8 mouse cellular contexts compared by ENCODE assay signal in genomic region chrX:13242320-13243096, GRCm38 (mm10). TPM values are rescaled to one million over a fixed set of nuclear protein-coding genes. Genes with fewer than 3 reads are reported as not detected.
A peak's percentile ranks its signal among the peaks of the same experiment; 100 is the strongest.
DNase-seq lines count a peak whose midpoint lies in the region; ATAC-seq lines count a peak whose summit lies in the region.

No protein-coding gene starts in this region.

- H3K4me1 ChIP-seq in forebrain, embryonic 11.5 days (replicated peaks; ENCODE audit: control insufficient read depth, insufficient read depth, low read length) = no peaks in the 10 kb centered on the region; the same call in 1 of the 2 replicates
- peaks cover 8% of the 10 kb centered on the region for H3K4me1 ChIP-seq in heart, embryonic 16.5 days (ENCODE audit: control insufficient read depth, insufficient read depth, low read length)
- H3K4me1 ChIP-seq in liver, embryonic 15.5 days (replicated peaks) = peaks cover 42% of the 10 kb centered on the region
- H3K4me1 ChIP-seq in neural tube, embryonic 12.5 days = 0 out of 2 replicates have a peak, but pooled peaks cover 5% of the 10 kb centered on the region

- H3K4me3 ChIP-seq in forebrain, embryonic 11.5 days (ENCODE audit: low read depth, low read length) = peak overlapping the region; percentile 24
- H3K4me3 ChIP-seq in heart, embryonic 16.5 days (ENCODE audit: low read length) = peak overlapping the region; percentile 48
- peak overlapping the region; percentile 55 for H3K4me3 ChIP-seq in liver, embryonic 15.5 days (replicated peaks)
- peak overlapping the region; percentile 30 for H3K4me3 ChIP-seq in neural tube, embryonic 12.5 days

- 15% methylated on average over 24 of the region's 24 CpGs for WGBS in forebrain, embryonic 11.5 days
- 11% methylated on average over 24 of the region's 24 CpGs for WGBS in heart, embryonic 16.5 days
- WGBS in liver, embryonic 15.5 days (ENCODE audit: insufficient replicate concordance) = 13% methylated on average over 24 of the region's 24 CpGs
- WGBS in neural tube, embryonic 12.5 days = 12% methylated on average over 24 of the region's 24 CpGs

- peaks cover 9% of the 10 kb centered on the region; the same call in 1 of the 2 replicates for H3K27me3 ChIP-seq in forebrain, embryonic 11.5 days (ENCODE audit: control insufficient read depth, insufficient read depth, low read length)
- H3K27me3 ChIP-seq in heart, embryonic 16.5 days (ENCODE audit: control insufficient read depth, insufficient read depth, low read length) = peaks cover 2% of the 10 kb centered on the region; the same call in 1 of the 2 replicates
- no peaks in the 10 kb centered on the region for H3K27me3 ChIP-seq in liver, embryonic 15.5 days
- no peaks in the 10 kb centered on the region for H3K27me3 ChIP-seq in neural tube, embryonic 12.5 days (replicated peaks)

- peak overlapping the region; percentile 56 for H3K4me2 ChIP-seq in forebrain, embryonic 11.5 days (ENCODE audit: low read depth, low read length, severe bottlenecking)
- H3K4me2 ChIP-seq in heart, embryonic 16.5 days (ENCODE audit: low read depth, low read length) = peak overlapping the region; percentile 66
- peak overlapping the region; percentile 71 for H3K4me2 ChIP-seq in liver, embryonic 15.5 days
- peak overlapping the region; percentile 60 for H3K4me2 ChIP-seq in neural tube, embryonic 12.5 days (replicated peaks)

- no peaks in the 10 kb centered on the region for H3K36me3 ChIP-seq in forebrain, embryonic 11.5 days (ENCODE audit: control insufficient read depth, insufficient read depth, low read length)
- no peaks in the 10 kb centered on the region for H3K36me3 ChIP-seq in heart, embryonic 16.5 days (ENCODE audit: control insufficient read depth, insufficient read depth)
- H3K36me3 ChIP-seq in liver, embryonic 15.5 days (replicated peaks) = no peaks in the 10 kb centered on the region
- no peaks in the 10 kb centered on the region for H3K36me3 ChIP-seq in neural tube, embryonic 12.5 days

- H3K27ac ChIP-seq in forebrain, embryonic 11.5 days (ENCODE audit: low read depth, low read length) = peak overlapping the region; percentile 89
- H3K27ac ChIP-seq in heart, embryonic 16.5 days (ENCODE audit: low read length) = peak overlapping the region; percentile 97
- H3K27ac ChIP-seq in liver, embryonic 15.5 days (replicated peaks) = peak overlapping the region; percentile 78
- H3K27ac ChIP-seq in neural tube, embryonic 12.5 days = peak overlapping the region; percentile 91

- H3K9me3 ChIP-seq in forebrain, embryonic 11.5 days (ENCODE audit: control insufficient read depth, low read length) = no peaks in the 10 kb centered on the region
- H3K9me3 ChIP-seq in heart, embryonic 16.5 days (replicated peaks; ENCODE audit: control insufficient read depth, low read length) = no peaks in the 10 kb centered on the region
- H3K9me3 ChIP-seq in liver, embryonic 15.5 days (replicated peaks) = no peaks in the 10 kb centered on the region
- H3K9me3 ChIP-seq in neural tube, embryonic 12.5 days = no peaks in the 10 kb centered on the region

- peak overlapping the region; percentile 68 for H3K9ac ChIP-seq in forebrain, embryonic 11.5 days (ENCODE audit: low read length)
- H3K9ac ChIP-seq in heart, embryonic 16.5 days (ENCODE audit: low read length) = peak overlapping the region; percentile 74
- H3K9ac ChIP-seq in liver, embryonic 15.5 days = peak overlapping the region; percentile 54
- peak overlapping the region; percentile 57 for H3K9ac ChIP-seq in neural tube, embryonic 12.5 days

- DNase-seq in c-Kit-positive CD71-negative TER-119-negative erythroid progenitor cells, embryonic 14.5 days (ENCODE audit: low read depth) = peak; percentile 56
- DNase-seq in forebrain, embryonic 11.5 days (ENCODE audit: low spot score) = peak; percentile 91
- peak; percentile 87 to 90 for DNase-seq in kidney, postnatal 36 days
- DNase-seq in telencephalon, adult 2 months (ENCODE audit: low read depth, low spot score) = peak; percentile 78

- ATAC-seq in CD4-positive, CD25-positive, alpha-beta regulatory T cell, adult 4 months = peak; percentile 56
- peak; percentile 95 for ATAC-seq in forebrain, embryonic 11.5 days (replicated peaks; ENCODE audit: low FRiP score)
- peak; percentile 95 for ATAC-seq in heart, embryonic 16.5 days (replicated peaks; ENCODE audit: extremely low read depth, insufficient read depth, low FRiP score)
- ATAC-seq in liver, embryonic 15.5 days (ENCODE audit: insufficient read depth) = peak; percentile 73
- ATAC-seq in neural tube, embryonic 12.5 days (ENCODE audit: low FRiP score, low read depth) = peak; percentile 95

RNA-seq across cellular contexts. Expression of gene Ddx3x, which starts 38.3 kb away (rescaled TPM):
- 10 to 100 TPM; 34.7 to 48.4 TPM for polyA plus RNA-seq in CD4-positive, CD25-positive, alpha-beta regulatory T cell, adult 4 months (2017; shearing (Covaris generic))
- polyA plus RNA-seq in forebrain, embryonic 11.5 days (2014; fragmentation: Nextera tagmentation; extraction: Ambion mirVana) = 193 and 198 TPM in 2 replicates
- 75.3 and 78.0 TPM in 2 replicates for polyA plus RNA-seq in heart, embryonic 16.5 days (2015; fragmentation: Nextera tagmentation; extraction: Ambion mirVana)
- polyA plus RNA-seq in liver, embryonic 15.5 days (2015; fragmentation: Nextera tagmentation; extraction: Ambion mirVana) = 46.0 and 46.3 TPM in 2 replicates
- 148 and 162 TPM in 2 replicates for polyA plus RNA-seq in neural tube, embryonic 12.5 days (2016; fragmentation: Nextera tagmentation; extraction: Ambion mirVana)

Comparison
In these comparisons a context has a peak if more than half of its experiments do, and no peak if none do; other contexts are left out.
1. Peak in every context shown above with its lines: DNase-seq, ATAC-seq, H3K4me3 ChIP-seq and H3K27ac ChIP-seq.